Mouse (Mus musculus): ENCODE measurements around the gene Myo1h. TPM values are rescaled to one million over a fixed set of nuclear protein-coding genes. Genes with fewer than 3 reads are reported as not detected.

Myo1h gene
- polyA plus RNA-seq, 2 experiments = 1.6 to 2.2 TPM

DNA sequence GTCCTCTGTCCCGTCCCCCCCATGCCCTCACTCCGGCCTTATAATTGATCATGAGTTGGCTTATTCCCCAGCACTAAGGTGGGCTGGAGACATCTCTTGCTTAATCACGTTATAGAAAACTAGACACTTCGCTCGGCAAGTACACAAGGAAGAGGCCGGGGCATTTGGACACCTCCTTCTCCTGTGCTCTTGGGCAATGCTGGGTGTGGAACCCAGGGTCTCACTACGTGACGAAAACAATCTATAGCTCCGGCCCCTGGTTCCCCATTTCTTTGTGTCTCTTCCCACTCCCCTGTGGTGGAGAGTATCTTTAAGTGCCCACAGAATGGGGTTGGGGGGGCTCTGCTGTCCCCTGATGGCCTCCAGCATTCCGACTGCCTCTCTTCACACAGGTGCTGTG lies 58.0 kb downstream of the Myo1h start:
- DNase-seq (ENCODE audit: low spot score) (no peak), ATAC-seq (ENCODE audit: low FRiP score, low read depth) (no peak)
- Histone ChIP-seq H3K9ac (ENCODE audit: low read depth, low read length, severe bottlenecking) (no peak overlapping the region), H3K9me3 (ENCODE audit: control insufficient read depth, low read length) (no peaks in the 10 kb centered on the region), H3K4me2 (replicated peaks; ENCODE audit: low read depth, low read length, severe bottlenecking) (no peak overlapping the region), H3K4me3 (replicated peaks; ENCODE audit: low read length) (no peak overlapping the region), H3K27ac (replicated peaks; ENCODE audit: low read depth, low read length) (no peak overlapping the region), H3K36me3 (ENCODE audit: control insufficient read depth, insufficient read depth, low read length) (no peaks in the 10 kb centered on the region), H3K27me3 (ENCODE audit: control insufficient read depth, insufficient read depth, low read length) (no peaks in the 10 kb centered on the region), H3K4me1 (ENCODE audit: control insufficient read depth, insufficient read depth, low read length) (no peaks in the 10 kb centered on the region)
- no peak for TF ChIP-seq POLR2A (IDR thresholded peaks at IDR 0.05; ENCODE audit: borderline replicate concordance, extremely low read depth, insufficient read depth, insufficient read length)
- 86% methylated on average over 10 of the region's 10 CpGs for WGBS

DNA sequence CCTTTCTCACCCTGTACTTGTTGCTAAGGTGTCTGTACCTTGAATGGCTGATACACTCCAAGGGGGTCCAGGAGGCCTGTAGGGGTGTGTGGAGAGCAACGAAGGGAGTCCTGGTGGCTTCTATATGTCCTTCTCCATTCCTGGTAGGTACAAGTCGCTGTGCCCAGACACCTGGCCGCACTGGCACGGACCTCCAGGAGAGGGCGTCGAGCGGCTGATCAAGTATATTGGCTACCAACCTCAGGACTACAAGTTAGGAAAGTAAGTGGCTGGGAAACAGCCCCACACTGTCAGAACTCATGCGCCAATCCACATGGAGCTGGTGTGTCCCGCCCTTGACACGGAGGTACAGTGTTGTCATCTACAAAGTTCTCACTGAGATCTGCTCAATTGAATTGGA lies 62.5 kb downstream of the Myo1h start:
- no peak for DNase-seq (ENCODE audit: low spot score)
- Histone ChIP-seq H3K4me2 (replicated peaks; ENCODE audit: low read depth, low read length, severe bottlenecking) (no peak overlapping the region), H3K9me3 (ENCODE audit: control insufficient read depth, low read length) (no peaks in the 10 kb centered on the region), H3K9ac (ENCODE audit: low read depth, low read length, severe bottlenecking) (no peak overlapping the region), H3K4me3 (replicated peaks; ENCODE audit: low read length) (no peak overlapping the region), H3K36me3 (ENCODE audit: control insufficient read depth, insufficient read depth, low read length) (no peaks in the 10 kb centered on the region), H3K4me1 (ENCODE audit: control insufficient read depth, insufficient read depth, low read length) (peaks cover 2% of the 10 kb centered on the region), H3K27ac (replicated peaks; ENCODE audit: low read depth, low read length) (no peak overlapping the region), H3K27me3 (ENCODE audit: control insufficient read depth, insufficient read depth, low read length) (no peaks in the 10 kb centered on the region)
- 59% methylated on average over 10 of the region's 10 CpGs for WGBS
- no peak for TF ChIP-seq POLR2A (IDR thresholded peaks at IDR 0.05; ENCODE audit: borderline replicate concordance, extremely low read depth, insufficient read depth, insufficient read length)
- ATAC-seq (ENCODE audit: low FRiP score, low read depth) = no peak

- ATAC-seq (ENCODE audit: low FRiP score, low read depth) (peak; percentile 81), DNase-seq (ENCODE audit: low spot score) (peak; percentile 88)
- TF ChIP-seq POLR2A (IDR thresholded peaks at IDR 0.05; ENCODE audit: borderline replicate concordance, extremely low read depth, insufficient read depth, insufficient read length) = no peak
- peaks cover 13% of the 10 kb centered on the region for H3K4me1 ChIP-seq (ENCODE audit: control insufficient read depth, insufficient read depth, low read length)
- peaks cover 23% of the 10 kb centered on the region; the same call in 1 of the 2 replicates for H3K36me3 ChIP-seq (ENCODE audit: control insufficient read depth, insufficient read depth, low read length)
- no peaks in the 10 kb centered on the region for H3K27me3 ChIP-seq (ENCODE audit: control insufficient read depth, insufficient read depth, low read length)
- WGBS = 12% methylated on average over 7 of the region's 7 CpGs
- H3K9me3 ChIP-seq (ENCODE audit: control insufficient read depth, low read length) = no peaks in the 10 kb centered on the region
- H3K27ac ChIP-seq (replicated peaks; ENCODE audit: low read depth, low read length) = peak overlapping the region; percentile 63; the same call in 1 of the 2 replicates
- 0 out of 2 replicates have a peak overlapping the region, but pooled peaks have one; percentile 8 for H3K4me3 ChIP-seq (replicated peaks; ENCODE audit: low read length)
- peak overlapping the region; percentile 13; the same call in 1 of the 2 replicates for H3K4me2 ChIP-seq (replicated peaks; ENCODE audit: low read depth, low read length, severe bottlenecking)
- H3K9ac ChIP-seq (ENCODE audit: low read depth, low read length, severe bottlenecking) = no peak overlapping the region
Measured at GRCm38 (mm10) chr5:114356250-114356935, 67.4 kb downstream of the Myo1h start.

DNA sequence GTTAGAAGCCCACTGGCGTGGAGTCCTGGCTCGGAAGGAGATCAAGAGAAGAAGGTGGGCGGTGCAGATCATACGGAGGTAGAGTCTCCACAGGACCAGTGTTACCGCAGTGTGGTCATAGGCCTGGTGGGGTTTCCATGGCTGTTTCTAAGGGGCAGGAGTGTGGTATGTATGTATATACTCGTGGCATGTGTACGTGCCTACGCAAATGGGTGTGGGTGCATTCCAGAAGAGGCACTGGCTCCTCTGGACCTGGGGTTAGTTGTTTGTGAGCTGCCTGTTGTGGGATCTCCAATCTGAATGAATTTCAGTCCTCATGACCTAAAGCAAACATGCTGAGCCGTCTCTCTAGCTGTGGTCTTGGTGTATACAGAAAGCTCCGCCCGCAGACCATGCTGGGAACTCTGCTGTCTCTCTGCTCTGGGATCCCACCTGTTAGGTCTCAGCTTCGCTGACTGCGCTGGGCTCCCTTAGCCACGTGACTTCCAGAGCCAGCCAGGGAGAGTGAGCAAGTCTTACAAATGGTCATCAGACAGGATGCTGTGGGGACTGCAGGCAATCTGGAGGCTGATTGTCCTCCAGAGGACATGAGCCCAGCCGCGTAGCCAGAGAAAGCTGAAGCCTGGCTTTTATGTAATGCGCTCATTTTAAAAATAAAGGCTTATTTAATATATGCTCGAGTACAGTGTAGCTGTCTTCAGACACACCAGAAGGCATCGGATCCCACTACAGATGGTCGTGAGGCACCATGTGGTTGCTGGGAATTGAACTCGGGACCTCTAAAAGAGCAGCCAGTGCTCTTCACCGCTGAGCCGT lies 68.2 kb downstream of the Myo1h start:
- Histone ChIP-seq H3K9me3 (ENCODE audit: control insufficient read depth, low read length) (no peaks in the 10 kb centered on the region), H3K4me1 (ENCODE audit: control insufficient read depth, insufficient read depth, low read length) (peaks cover 13% of the 10 kb centered on the region), H3K36me3 (ENCODE audit: control insufficient read depth, insufficient read depth, low read length) (peaks cover 29% of the 10 kb centered on the region; the same call in 1 of the 2 replicates), H3K4me3 (replicated peaks; ENCODE audit: low read length) (0 out of 2 replicates have a peak overlapping the region, but pooled peaks have one; percentile 8), H3K4me2 (replicated peaks; ENCODE audit: low read depth, low read length, severe bottlenecking) (peak overlapping the region; percentile 13; the same call in 1 of the 2 replicates), H3K9ac (ENCODE audit: low read depth, low read length, severe bottlenecking) (peak overlapping the region; percentile 40; the same call in 1 of the 2 replicates), H3K27me3 (ENCODE audit: control insufficient read depth, insufficient read depth, low read length) (no peaks in the 10 kb centered on the region), H3K27ac (replicated peaks; ENCODE audit: low read depth, low read length) (peak overlapping the region; percentile 63; the same call in 1 of the 2 replicates)
- TF ChIP-seq POLR2A (IDR thresholded peaks at IDR 0.05; ENCODE audit: borderline replicate concordance, extremely low read depth, insufficient read depth, insufficient read length) = no peak
- 51% methylated on average over 23 of the region's 23 CpGs for WGBS
- no peak for DNase-seq (ENCODE audit: low spot score)
- ATAC-seq (ENCODE audit: low FRiP score, low read depth) = peak; percentile 75

GRCm38 (mm10) chr5:114358833-114359232 lies 69.9 kb downstream of the Myo1h start:
- DNase-seq (ENCODE audit: low spot score) (no peak), ATAC-seq (ENCODE audit: low FRiP score, low read depth) (no peak)
- Histone ChIP-seq H3K27ac (replicated peaks; ENCODE audit: low read depth, low read length) (no peak overlapping the region), H3K9ac (ENCODE audit: low read depth, low read length, severe bottlenecking) (no peak overlapping the region), H3K4me2 (replicated peaks; ENCODE audit: low read depth, low read length, severe bottlenecking) (no peak overlapping the region), H3K4me1 (ENCODE audit: control insufficient read depth, insufficient read depth, low read length) (peaks cover 13% of the 10 kb centered on the region), H3K4me3 (replicated peaks; ENCODE audit: low read length) (no peak overlapping the region), H3K27me3 (ENCODE audit: control insufficient read depth, insufficient read depth, low read length) (no peaks in the 10 kb centered on the region), H3K36me3 (ENCODE audit: control insufficient read depth, insufficient read depth, low read length) (peaks cover 46% of the 10 kb centered on the region), H3K9me3 (ENCODE audit: control insufficient read depth, low read length) (no peaks in the 10 kb centered on the region)
- WGBS = 71% methylated on average over 10 of the region's 10 CpGs
- no peak for TF ChIP-seq POLR2A (IDR thresholded peaks at IDR 0.05; ENCODE audit: borderline replicate concordance, extremely low read depth, insufficient read depth, insufficient read length)

Measured in limb, embryonic 14.5 days (tissue).